Mouse (Mus musculus): ENCODE results near the gene Hemk1. TPM values are rescaled to one million over a fixed set of nuclear protein-coding genes. Genes with fewer than 3 reads are reported as not detected.

Hemk1 gene
- polyA plus RNA-seq, 1 experiment from 2014 or later = 11.8 TPM

DNA sequence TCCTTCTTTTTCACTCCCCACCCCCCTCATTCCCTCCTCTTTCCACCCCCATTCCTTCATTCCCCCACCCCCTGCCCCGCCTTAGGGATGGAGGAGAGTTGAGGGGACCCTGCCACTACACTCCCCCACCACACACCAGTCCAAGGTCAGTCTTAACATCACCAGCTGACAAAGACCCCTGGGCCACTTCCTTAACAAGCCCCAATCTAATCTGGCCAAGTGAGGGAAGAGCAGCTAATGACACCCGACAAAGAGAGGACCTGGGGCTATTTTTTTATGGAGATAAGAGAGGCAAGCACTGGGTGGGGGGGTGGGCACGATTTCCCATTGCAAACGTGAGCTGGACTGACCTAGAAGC, 31.9 kb upstream of the Hemk1 start:
- WGBS = 11% methylated on average over 4 of the region's 4 CpGs
- no peak overlapping the region for H3K27ac ChIP-seq (ENCODE audit: low read length)
- ATAC-seq (ENCODE audit: insufficient read depth, low FRiP score) = no peak
- H3K27me3 ChIP-seq (ENCODE audit: control insufficient read depth, insufficient read depth, low read length) = peaks cover 4% of the 10 kb centered on the region; the same call in 1 of the 2 replicates
- H3K9ac ChIP-seq (ENCODE audit: low read length) = no peak overlapping the region
- H3K36me3 ChIP-seq (ENCODE audit: control insufficient read depth, insufficient read depth, low read length) = no peaks in the 10 kb centered on the region
- no peak overlapping the region for H3K4me3 ChIP-seq (replicated peaks; ENCODE audit: low read length)
- no peaks in the 10 kb centered on the region for H3K9me3 ChIP-seq (replicated peaks; ENCODE audit: control insufficient read depth, low read length)
- no peak overlapping the region for H3K4me2 ChIP-seq (ENCODE audit: low read depth, low read length)
- no peaks in the 10 kb centered on the region for H3K4me1 ChIP-seq (ENCODE audit: control insufficient read depth, insufficient read depth, low read length)

DNA sequence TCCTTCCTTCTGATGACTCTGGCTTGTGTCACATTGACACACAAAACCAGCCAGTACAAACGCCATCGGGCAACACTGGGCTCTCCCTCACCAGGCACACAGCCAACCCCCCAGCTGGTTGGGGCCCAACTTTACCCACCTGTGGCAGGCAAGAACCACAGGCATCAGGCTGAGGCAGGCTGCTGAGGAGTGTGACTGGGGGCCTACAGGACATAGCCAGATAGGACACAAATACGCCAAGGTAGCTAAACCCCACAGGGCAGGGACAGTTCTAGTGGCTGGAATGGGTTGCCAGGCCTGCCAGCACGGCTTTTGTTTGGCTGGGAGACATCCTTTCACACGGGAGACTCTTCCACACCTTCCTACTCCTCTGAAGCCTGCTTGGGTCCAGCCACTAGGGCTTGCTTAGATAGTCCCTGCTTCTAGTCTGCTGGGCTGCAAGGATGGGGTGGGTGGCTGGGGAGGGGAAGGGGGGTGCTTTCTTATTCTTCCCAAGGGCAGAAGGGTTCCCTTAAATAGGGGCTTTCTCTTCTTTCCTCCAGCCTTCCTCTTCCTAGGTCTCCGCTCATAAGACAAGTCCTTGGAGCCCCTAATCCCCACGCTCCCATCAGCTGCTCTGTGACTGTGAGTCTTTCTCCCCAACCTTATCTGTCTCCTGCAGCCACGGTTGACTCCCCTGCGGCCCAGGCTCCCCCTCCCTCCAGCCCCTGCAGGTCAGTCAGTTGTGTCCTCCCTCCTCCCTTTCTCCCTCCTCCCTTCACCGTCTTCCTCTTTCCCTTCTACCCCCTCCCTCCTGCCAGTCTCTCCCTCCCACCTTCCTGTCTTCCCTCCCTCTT, 31.3 kb upstream of the Hemk1 start:
- H3K4me3 ChIP-seq (replicated peaks; ENCODE audit: low read length) = no peak overlapping the region
- H3K4me2 ChIP-seq (ENCODE audit: low read depth, low read length) = no peak overlapping the region
- H3K4me1 ChIP-seq (ENCODE audit: control insufficient read depth, insufficient read depth, low read length) = no peaks in the 10 kb centered on the region
- no peak overlapping the region for H3K9ac ChIP-seq (ENCODE audit: low read length)
- no peaks in the 10 kb centered on the region for H3K9me3 ChIP-seq (replicated peaks; ENCODE audit: control insufficient read depth, low read length)
- WGBS = 34% methylated on average over 10 of the region's 10 CpGs
- no peaks in the 10 kb centered on the region for H3K36me3 ChIP-seq (ENCODE audit: control insufficient read depth, insufficient read depth, low read length)
- no peak overlapping the region for H3K27ac ChIP-seq (ENCODE audit: low read length)
- ATAC-seq (ENCODE audit: insufficient read depth, low FRiP score) = peak; percentile 27; the same call in 1 of the 2 replicates
- H3K27me3 ChIP-seq (ENCODE audit: control insufficient read depth, insufficient read depth, low read length) = peaks cover 4% of the 10 kb centered on the region; the same call in 1 of the 2 replicates

DNA sequence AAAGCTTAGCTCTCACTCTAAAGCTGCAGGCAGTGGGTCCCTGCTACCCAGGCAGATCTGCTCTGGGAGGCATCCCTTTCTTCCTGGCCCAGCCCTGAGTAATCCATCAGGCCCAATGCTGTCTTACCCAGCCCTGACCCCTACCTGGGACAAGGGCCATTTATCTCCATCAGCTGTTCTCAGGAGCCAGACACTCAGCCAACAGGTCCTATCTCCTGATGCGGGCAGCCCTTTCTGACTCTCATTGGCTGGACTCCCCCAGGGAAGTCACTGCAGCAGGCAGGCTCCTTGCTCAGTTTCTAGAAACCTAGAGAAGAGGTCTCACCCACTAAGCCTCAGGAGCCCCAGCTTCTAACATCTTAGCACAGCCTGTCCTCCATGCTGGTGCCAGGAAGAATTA, 30.2 kb upstream of the Hemk1 start:
- H3K27ac ChIP-seq (ENCODE audit: low read length) = no peak overlapping the region
- ATAC-seq (ENCODE audit: insufficient read depth, low FRiP score) = no peak
- WGBS = 29% methylated on average over 1 of the region's 1 CpGs
- no peaks in the 10 kb centered on the region for H3K27me3 ChIP-seq (ENCODE audit: control insufficient read depth, insufficient read depth, low read length)
- no peak overlapping the region for H3K4me3 ChIP-seq (replicated peaks; ENCODE audit: low read length)
- H3K9ac ChIP-seq (ENCODE audit: low read length) = no peak overlapping the region
- H3K4me1 ChIP-seq (ENCODE audit: control insufficient read depth, insufficient read depth, low read length) = no peaks in the 10 kb centered on the region
- H3K9me3 ChIP-seq (replicated peaks; ENCODE audit: control insufficient read depth, low read length) = no peaks in the 10 kb centered on the region
- no peak overlapping the region for H3K4me2 ChIP-seq (ENCODE audit: low read depth, low read length)
- H3K36me3 ChIP-seq (ENCODE audit: control insufficient read depth, insufficient read depth, low read length) = no peaks in the 10 kb centered on the region

DNA sequence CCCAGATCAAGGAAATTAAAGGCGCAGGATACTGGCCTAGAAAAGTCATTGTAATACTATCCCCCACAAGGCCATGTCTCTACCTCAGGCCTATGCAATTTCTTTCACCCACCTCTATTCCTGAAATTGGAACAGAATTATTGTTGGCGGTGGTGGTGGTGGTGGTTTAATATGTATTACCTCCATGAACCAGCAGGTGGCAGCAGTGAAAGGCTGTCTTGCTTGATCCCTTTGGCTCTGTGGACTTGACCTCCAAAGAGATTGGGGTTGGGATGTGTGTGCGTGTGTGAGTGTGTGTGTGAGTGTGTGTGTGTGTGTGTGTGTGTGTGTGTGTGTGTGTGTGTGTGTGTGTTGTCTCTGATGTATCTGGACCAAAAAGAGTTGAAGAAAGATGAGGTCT, 28.5 kb upstream of the Hemk1 start:
- no peak overlapping the region for H3K9ac ChIP-seq (ENCODE audit: low read length)
- H3K4me1 ChIP-seq (ENCODE audit: control insufficient read depth, insufficient read depth, low read length) = no peaks in the 10 kb centered on the region
- no peaks in the 10 kb centered on the region for H3K36me3 ChIP-seq (ENCODE audit: control insufficient read depth, insufficient read depth, low read length)
- 0% methylated on average over 3 of the region's 3 CpGs for WGBS
- no peak for ATAC-seq (ENCODE audit: insufficient read depth, low FRiP score)
- H3K27me3 ChIP-seq (ENCODE audit: control insufficient read depth, insufficient read depth, low read length) = no peaks in the 10 kb centered on the region; the same call in none of the 2 replicates
- H3K4me2 ChIP-seq (ENCODE audit: low read depth, low read length) = no peak overlapping the region
- no peak overlapping the region for H3K4me3 ChIP-seq (replicated peaks; ENCODE audit: low read length)
- no peaks in the 10 kb centered on the region for H3K9me3 ChIP-seq (replicated peaks; ENCODE audit: control insufficient read depth, low read length)
- no peak overlapping the region for H3K27ac ChIP-seq (ENCODE audit: low read length)

DNA sequence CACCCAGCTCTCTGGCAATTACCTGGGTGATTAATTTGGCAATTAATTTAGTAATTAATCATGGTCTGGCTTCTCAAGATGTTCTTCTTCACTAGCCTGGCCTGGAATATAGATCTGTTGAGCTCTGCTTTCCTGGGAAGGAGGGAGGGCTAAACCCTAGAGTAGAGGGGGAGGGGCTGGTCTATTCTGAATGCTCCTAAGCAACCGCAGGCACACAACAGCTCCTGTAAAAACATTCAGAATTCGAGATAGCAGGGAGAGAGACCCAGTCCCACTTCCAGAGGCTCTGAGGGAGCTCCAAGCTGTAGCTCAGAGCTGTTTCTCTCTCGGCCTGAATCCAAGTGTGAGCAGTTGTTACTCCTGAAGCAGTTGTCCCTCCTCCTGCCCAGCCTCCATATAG, 22.8 kb upstream of the Hemk1 start:
- H3K4me3 ChIP-seq (replicated peaks; ENCODE audit: low read length) = no peak overlapping the region
- no peaks in the 10 kb centered on the region for H3K36me3 ChIP-seq (ENCODE audit: control insufficient read depth, insufficient read depth, low read length)
- no peaks in the 10 kb centered on the region for H3K9me3 ChIP-seq (replicated peaks; ENCODE audit: control insufficient read depth, low read length)
- H3K27ac ChIP-seq (ENCODE audit: low read length) = no peak overlapping the region
- ATAC-seq (ENCODE audit: insufficient read depth, low FRiP score) = no peak
- peaks cover 5% of the 10 kb centered on the region for H3K27me3 ChIP-seq (ENCODE audit: control insufficient read depth, insufficient read depth, low read length)
- no peaks in the 10 kb centered on the region for H3K4me1 ChIP-seq (ENCODE audit: control insufficient read depth, insufficient read depth, low read length)
- no peak overlapping the region for H3K9ac ChIP-seq (ENCODE audit: low read length)
- H3K4me2 ChIP-seq (ENCODE audit: low read depth, low read length) = no peak overlapping the region
- WGBS = 17% methylated on average over 3 of the region's 3 CpGs

DNA sequence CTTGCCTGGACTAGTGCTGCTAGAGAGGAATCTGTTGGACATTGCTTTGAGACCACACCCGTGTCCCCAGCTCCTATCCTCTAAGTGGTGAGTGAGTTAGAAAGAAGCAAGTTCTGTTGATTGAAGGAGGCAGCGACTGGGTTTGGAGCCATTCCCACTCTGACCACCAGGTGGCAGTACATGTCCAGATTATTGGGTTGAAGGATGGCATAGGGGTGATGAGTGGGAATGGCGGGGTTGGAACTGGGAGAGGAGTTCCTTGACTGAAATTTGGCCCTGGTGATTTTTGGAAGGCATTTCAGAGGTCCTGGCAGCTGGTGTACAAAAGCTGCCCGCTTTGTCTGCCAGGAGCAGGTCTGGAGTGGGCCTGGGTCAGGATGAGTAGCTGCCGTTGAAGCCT, 19.5 kb upstream of the Hemk1 start:
- Histone ChIP-seq H3K4me3 (replicated peaks; ENCODE audit: low read length) (no peak overlapping the region), H3K27me3 (ENCODE audit: control insufficient read depth, insufficient read depth, low read length) (peaks cover 5% of the 10 kb centered on the region), H3K9me3 (replicated peaks; ENCODE audit: control insufficient read depth, low read length) (no peaks in the 10 kb centered on the region), H3K4me2 (ENCODE audit: low read depth, low read length) (no peak overlapping the region), H3K36me3 (ENCODE audit: control insufficient read depth, insufficient read depth, low read length) (no peaks in the 10 kb centered on the region), H3K27ac (ENCODE audit: low read length) (no peak overlapping the region), H3K9ac (ENCODE audit: low read length) (no peak overlapping the region), H3K4me1 (ENCODE audit: control insufficient read depth, insufficient read depth, low read length) (no peaks in the 10 kb centered on the region)
- ATAC-seq (ENCODE audit: insufficient read depth, low FRiP score) = no peak
- WGBS = 22% methylated on average over 5 of the region's 5 CpGs

DNA sequence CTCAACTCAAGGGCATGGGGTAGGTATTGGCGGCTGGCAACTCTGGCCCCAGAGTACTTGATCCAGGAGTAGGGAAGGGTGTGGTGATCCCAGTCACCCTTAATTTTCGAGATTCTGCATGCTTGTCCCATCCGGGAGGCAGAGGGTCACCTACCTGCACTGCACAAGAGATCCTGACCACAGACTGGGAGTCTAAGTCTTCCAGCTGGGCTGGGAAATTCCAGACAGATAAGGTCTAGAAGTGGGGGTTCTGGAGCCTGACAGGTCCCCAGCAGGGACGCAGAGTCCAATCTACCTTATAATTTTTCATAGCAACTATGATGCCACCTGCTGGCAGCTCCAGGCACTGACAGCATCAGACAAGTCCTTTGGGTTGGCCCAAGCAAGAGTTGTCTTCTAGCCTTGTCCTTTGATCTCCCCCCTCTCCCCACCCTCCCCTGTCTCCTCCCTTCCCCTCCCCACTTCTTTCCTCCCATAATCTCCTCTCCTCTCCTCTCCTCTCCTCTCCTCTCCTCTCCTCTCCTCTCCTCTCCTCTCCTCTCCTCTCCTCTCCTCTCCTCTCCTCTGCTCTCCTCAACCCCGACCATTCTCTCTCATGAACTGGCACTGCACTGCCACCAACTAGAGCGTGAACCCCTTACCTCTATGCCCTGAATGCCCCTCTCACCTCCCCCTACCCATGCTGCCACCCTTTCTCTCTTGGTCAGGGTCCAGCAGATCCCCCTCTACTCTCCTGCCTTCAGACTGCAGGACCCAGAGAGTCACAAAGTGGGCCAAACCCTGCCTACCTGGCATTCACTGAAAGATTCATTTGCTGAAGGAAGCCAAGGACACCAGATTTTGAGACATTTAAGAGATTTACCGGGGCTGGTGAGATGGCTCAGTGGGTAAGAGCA, 18.0 kb upstream of the Hemk1 start:
- no peak overlapping the region for H3K27ac ChIP-seq (ENCODE audit: low read length)
- no peaks in the 10 kb centered on the region for H3K4me1 ChIP-seq (ENCODE audit: control insufficient read depth, insufficient read depth, low read length)
- H3K9ac ChIP-seq (ENCODE audit: low read length) = no peak overlapping the region
- peaks cover 5% of the 10 kb centered on the region; the same call in 1 of the 2 replicates for H3K27me3 ChIP-seq (ENCODE audit: control insufficient read depth, insufficient read depth, low read length)
- no peak overlapping the region for H3K4me2 ChIP-seq (ENCODE audit: low read depth, low read length)
- H3K4me3 ChIP-seq (replicated peaks; ENCODE audit: low read length) = no peak overlapping the region
- H3K36me3 ChIP-seq (ENCODE audit: control insufficient read depth, insufficient read depth, low read length) = no peaks in the 10 kb centered on the region
- no peak for ATAC-seq (ENCODE audit: insufficient read depth, low FRiP score)
- WGBS = 45% methylated on average over 7 of the region's 7 CpGs
- H3K9me3 ChIP-seq (replicated peaks; ENCODE audit: control insufficient read depth, low read length) = no peaks in the 10 kb centered on the region

DNA sequence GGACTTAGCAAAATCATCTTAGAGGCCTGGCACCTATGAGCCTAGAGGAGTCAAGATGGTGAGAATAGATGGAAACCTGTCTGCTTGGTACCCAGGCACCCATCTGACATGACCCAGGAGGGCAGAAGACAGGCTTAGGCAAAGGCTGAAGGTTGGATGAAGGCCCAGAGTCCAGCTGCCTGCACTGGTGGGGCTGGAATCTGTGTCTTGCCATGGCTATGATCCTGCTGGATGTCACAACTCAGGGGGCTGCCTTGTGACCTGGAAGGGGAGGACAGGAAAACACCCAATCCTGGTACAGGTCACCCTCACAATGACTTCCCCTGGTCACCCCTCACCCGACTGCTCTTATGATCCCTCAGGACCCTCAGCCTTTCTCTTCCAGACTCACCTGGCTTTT, 16.7 kb upstream of the Hemk1 start:
- Histone ChIP-seq H3K36me3 (ENCODE audit: control insufficient read depth, insufficient read depth, low read length) (no peaks in the 10 kb centered on the region), H3K4me1 (ENCODE audit: control insufficient read depth, insufficient read depth, low read length) (no peaks in the 10 kb centered on the region), H3K9me3 (replicated peaks; ENCODE audit: control insufficient read depth, low read length) (no peaks in the 10 kb centered on the region), H3K27me3 (ENCODE audit: control insufficient read depth, insufficient read depth, low read length) (peaks cover 5% of the 10 kb centered on the region; the same call in 1 of the 2 replicates), H3K4me3 (replicated peaks; ENCODE audit: low read length) (no peak overlapping the region), H3K4me2 (ENCODE audit: low read depth, low read length) (no peak overlapping the region), H3K27ac (ENCODE audit: low read length) (no peak overlapping the region), H3K9ac (ENCODE audit: low read length) (no peak overlapping the region)
- no peak for ATAC-seq (ENCODE audit: insufficient read depth, low FRiP score)
- WGBS = 69% methylated on average over 1 of the region's 1 CpGs

DNA sequence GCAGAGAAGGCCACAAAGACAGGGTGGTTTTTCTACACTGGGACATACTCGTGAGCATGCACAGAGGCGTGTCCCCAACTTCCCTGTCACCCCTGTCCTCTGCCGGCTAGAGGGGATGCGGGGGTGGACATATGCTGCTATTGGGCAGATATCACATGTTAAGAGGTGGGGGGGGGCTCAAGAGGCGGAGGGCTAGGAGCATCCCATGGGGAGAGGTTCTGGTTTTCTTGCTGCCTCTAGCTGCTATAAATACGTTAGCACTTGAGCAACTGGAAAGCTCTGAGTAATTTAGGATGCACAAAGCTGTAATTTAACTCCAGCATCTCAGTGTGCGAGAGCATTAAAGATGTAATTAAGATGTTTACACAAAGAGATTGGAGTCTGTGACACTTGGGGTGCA, 11.2 kb upstream of the Hemk1 start:
- no peak overlapping the region for H3K4me3 ChIP-seq (replicated peaks; ENCODE audit: low read length)
- no peaks in the 10 kb centered on the region for H3K36me3 ChIP-seq (ENCODE audit: control insufficient read depth, insufficient read depth, low read length)
- ATAC-seq (ENCODE audit: insufficient read depth, low FRiP score) = no peak
- no peaks in the 10 kb centered on the region for H3K9me3 ChIP-seq (replicated peaks; ENCODE audit: control insufficient read depth, low read length)
- no peaks in the 10 kb centered on the region for H3K4me1 ChIP-seq (ENCODE audit: control insufficient read depth, insufficient read depth, low read length)
- no peak overlapping the region for H3K27ac ChIP-seq (ENCODE audit: low read length)
- WGBS = 56% methylated on average over 7 of the region's 7 CpGs
- H3K4me2 ChIP-seq (ENCODE audit: low read depth, low read length) = no peak overlapping the region
- H3K9ac ChIP-seq (ENCODE audit: low read length) = no peak overlapping the region
- H3K27me3 ChIP-seq (ENCODE audit: control insufficient read depth, insufficient read depth, low read length) = no peaks in the 10 kb centered on the region
